Mouse (Mus musculus): ENCODE results near the gene BC030867. TPM values are rescaled to one million over a fixed set of nuclear protein-coding genes. Genes with fewer than 3 reads are reported as not detected.

BC030867 gene
- total and polyA plus RNA-seq, 3 experiments: 20.0 to 51.7 (median 36.2) TPM

DNA sequence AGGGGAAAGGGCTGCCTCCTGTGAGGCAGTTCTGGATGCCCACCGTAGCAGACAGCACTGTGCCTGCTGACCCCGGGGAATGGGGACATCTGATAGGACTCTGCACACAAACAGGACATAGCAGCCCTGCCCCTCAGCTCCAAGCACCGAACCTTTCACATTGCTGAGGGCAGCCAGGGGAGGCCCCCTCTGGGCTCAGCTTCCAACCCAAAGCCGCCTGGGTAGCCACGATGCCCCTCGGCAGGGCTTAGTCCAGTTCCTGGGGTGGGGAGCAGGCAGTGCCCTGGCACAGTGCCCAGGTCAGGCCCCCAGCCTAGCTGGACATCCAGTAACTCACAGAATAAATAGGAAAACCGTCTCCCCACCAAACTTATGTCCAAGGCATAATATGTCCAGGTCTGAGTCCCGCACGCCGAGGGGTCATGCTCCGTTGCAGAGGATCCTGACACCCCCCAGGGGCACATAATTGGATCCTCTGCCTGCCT lies 42.4 kb downstream of the BC030867 start:
- no peaks in the 10 kb centered on the region for H3K27me3 ChIP-seq (ENCODE audit: control insufficient read depth in 1 of 2, insufficient read depth in 2 of 2, low read length in 2 of 2)
- H3K27ac ChIP-seq (ENCODE audit: control insufficient read depth, low read depth, low read length): no peak overlapping the region
- no peak overlapping the region for H3K4me3 ChIP-seq (ENCODE audit: control insufficient read depth in 1 of 2, insufficient read depth in 1 of 2, low read depth in 2 of 2, low read length in 2 of 2)
- peaks cover 0 to 7% of the 10 kb centered on the region in 2 experiments; a peak in 3 of 4 replicates for H3K4me1 ChIP-seq (ENCODE audit: control insufficient read depth in 1 of 2, insufficient read depth in 2 of 2, low read length in 2 of 2)
- H3K9ac ChIP-seq (ENCODE audit: control insufficient read depth, low read depth, low read length, poor library complexity, severe bottlenecking): no peak overlapping the region
- no peak for DNase-seq (ENCODE audit: low read depth, low spot score)
- H3K79me2 ChIP-seq (ENCODE audit: control insufficient read depth, insufficient read depth, low read length, poor library complexity): peaks cover 19% of the 10 kb centered on the region
- no peaks in the 10 kb centered on the region for H3K9me3 ChIP-seq (replicated peaks; ENCODE audit: insufficient read depth, low read length)
- TF ChIP-seq RCOR1 (IDR thresholded peaks at IDR 0.05; ENCODE audit: low read depth, low read length): no peak
- TF ChIP-seq POLR2A (IDR thresholded peaks at IDR 0.05; ENCODE audit: control insufficient read depth in 1 of 2, insufficient read depth in 1 of 2, low read depth in 1 of 2, low read length in 2 of 2, poor library complexity in 1 of 2): no peak
- TF ChIP-seq GATA1 (IDR thresholded peaks at IDR 0.05; ENCODE audit: low read depth, low read length): no peak
- no peak for TF ChIP-seq POLR2AphosphoS5 (IDR thresholded peaks at IDR 0.05; ENCODE audit: borderline replicate concordance, low read depth, low read length)
- TF ChIP-seq SMC3 (IDR thresholded peaks at IDR 0.05; ENCODE audit: low read depth, low read length): no peak
- no peak for TF ChIP-seq MYB (IDR thresholded peaks at IDR 0.05; ENCODE audit: low read depth, low read length)
- TF ChIP-seq ZKSCAN1 (IDR thresholded peaks at IDR 0.05; ENCODE audit: low read depth, low read length): no peak
- H3K36me3 ChIP-seq (ENCODE audit: control insufficient read depth in 1 of 2, insufficient read depth in 2 of 2, low read length in 2 of 2): peaks cover 2 to 5% of the 10 kb centered on the region in 2 experiments; a peak in 3 of 4 replicates

DNA sequence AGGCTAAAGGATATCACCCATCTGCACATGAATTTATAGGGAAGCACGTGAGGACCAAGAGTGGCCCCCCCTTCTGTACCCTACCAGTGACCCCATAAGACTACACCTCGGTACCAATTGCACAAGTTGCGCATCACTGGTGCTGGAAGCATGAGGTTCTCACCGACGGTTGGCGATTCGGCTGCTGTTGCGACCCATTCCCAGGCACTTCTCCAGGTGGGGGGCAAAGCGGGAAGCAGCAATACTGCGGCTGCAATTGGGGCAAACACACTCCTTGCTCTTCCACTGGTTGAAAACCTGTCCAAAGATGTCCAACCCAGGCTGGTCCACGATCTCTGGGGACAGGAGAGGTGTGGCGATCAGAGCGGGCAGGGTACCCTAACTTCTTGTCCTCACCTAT lies 45.3 kb downstream of the BC030867 start:
- TF ChIP-seq BHLHE40 (IDR thresholded peaks at IDR 0.05; ENCODE audit: borderline replicate concordance, low read depth, low read length) (no peak), MAFK (IDR thresholded peaks at IDR 0.05; ENCODE audit: borderline replicate concordance, low read depth, low read length) (no peak), ZMIZ1 (IDR thresholded peaks at IDR 0.05; ENCODE audit: low read depth, low read length) (no peak), ZNF384 (IDR thresholded peaks at IDR 0.05; ENCODE audit: low read depth, low read length) (no peak), SIN3A (IDR thresholded peaks at IDR 0.05; ENCODE audit: low read length) (no peak)
- peaks cover 2 to 6% of the 10 kb centered on the region in 2 experiments; a peak in 3 of 4 replicates for H3K36me3 ChIP-seq (ENCODE audit: control insufficient read depth in 1 of 2, insufficient read depth in 2 of 2, low read length in 2 of 2)
- DNase-seq (ENCODE audit: low read depth, low spot score): no peak

DNA sequence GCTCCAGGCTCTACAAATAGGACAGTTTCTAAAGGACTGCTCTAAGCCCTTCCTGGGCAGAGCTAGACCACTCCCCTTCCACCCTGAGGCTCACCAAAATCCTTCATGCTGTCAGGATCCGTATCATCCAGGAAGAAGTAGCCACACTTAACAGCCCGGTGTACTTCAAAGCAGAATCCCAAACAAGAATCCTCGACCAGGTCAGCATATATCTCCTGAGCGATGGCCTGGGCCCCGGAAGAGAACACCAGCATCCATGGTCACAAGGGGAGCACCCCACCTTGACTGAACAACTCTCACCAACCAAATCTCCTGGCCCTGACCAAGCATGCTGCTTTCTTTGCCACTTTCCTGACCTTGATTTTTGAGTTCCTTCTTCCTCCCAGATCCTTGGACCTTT lies 45.7 kb downstream of the BC030867 start:
- Histone ChIP-seq H3K79me2 (ENCODE audit: control insufficient read depth, insufficient read depth, low read length, poor library complexity) (peaks cover 24% of the 10 kb centered on the region), H3K4me3 (ENCODE audit: control insufficient read depth in 1 of 2, insufficient read depth in 1 of 2, low read depth in 2 of 2, low read length in 2 of 2) (no peak overlapping the region), H3K27me3 (ENCODE audit: control insufficient read depth in 1 of 2, insufficient read depth in 2 of 2, low read length in 2 of 2) (no peaks in the 10 kb centered on the region), H3K4me1 (ENCODE audit: control insufficient read depth in 1 of 2, insufficient read depth in 2 of 2, low read length in 2 of 2) (peaks cover 0 to 10% of the 10 kb centered on the region in 2 experiments; a peak in 3 of 4 replicates), H3K27ac (ENCODE audit: control insufficient read depth, low read depth, low read length) (no peak overlapping the region), H3K9me3 (replicated peaks; ENCODE audit: insufficient read depth, low read length) (no peaks in the 10 kb centered on the region), H3K9ac (ENCODE audit: control insufficient read depth, low read depth, low read length, poor library complexity, severe bottlenecking) (no peak overlapping the region), H3K36me3 (ENCODE audit: control insufficient read depth in 1 of 2, insufficient read depth in 2 of 2, low read length in 2 of 2) (peaks cover 2 to 6% of the 10 kb centered on the region in 2 experiments; a peak in 3 of 4 replicates)
- DNase-seq (ENCODE audit: low read depth, low spot score): no peak
- TF ChIP-seq TAL1 (IDR thresholded peaks at IDR 0.05; ENCODE audit: low read length): no peak
- no peak for TF ChIP-seq ZKSCAN1 (IDR thresholded peaks at IDR 0.05; ENCODE audit: low read depth, low read length)
- no peak for TF ChIP-seq ELF1 (IDR thresholded peaks at IDR 0.05; ENCODE audit: low read depth, low read length)
- TF ChIP-seq SMC3 (IDR thresholded peaks at IDR 0.05; ENCODE audit: low read depth, low read length): no peak
- TF ChIP-seq POLR2AphosphoS5 (IDR thresholded peaks at IDR 0.05; ENCODE audit: borderline replicate concordance, low read depth, low read length): no peak
- no peak for TF ChIP-seq HCFC1 (IDR thresholded peaks at IDR 0.05; ENCODE audit: low read depth, low read length)

More for the DNA sequence above, 45.3 kb downstream of the BC030867 start:
- Histone ChIP-seq H3K9me3 (replicated peaks; ENCODE audit: insufficient read depth, low read length) (no peaks in the 10 kb centered on the region), H3K79me2 (ENCODE audit: control insufficient read depth, insufficient read depth, low read length, poor library complexity) (peaks cover 24% of the 10 kb centered on the region), H3K27me3 (ENCODE audit: control insufficient read depth in 1 of 2, insufficient read depth in 2 of 2, low read length in 2 of 2) (no peaks in the 10 kb centered on the region), H3K9ac (ENCODE audit: control insufficient read depth, low read depth, low read length, poor library complexity, severe bottlenecking) (no peak overlapping the region), H3K4me1 (ENCODE audit: control insufficient read depth in 1 of 2, insufficient read depth in 2 of 2, low read length in 2 of 2) (peaks cover 0 to 10% of the 10 kb centered on the region in 2 experiments; a peak in 3 of 4 replicates), H3K27ac (ENCODE audit: control insufficient read depth, low read depth, low read length) (no peak overlapping the region), H3K4me3 (ENCODE audit: control insufficient read depth in 1 of 2, insufficient read depth in 1 of 2, low read depth in 2 of 2, low read length in 2 of 2) (no peak overlapping the region)
